Mouse (Mus musculus): ENCODE results near the gene Nucks1.
"Not testable (repeated sequence)": the region's sequence is repeated elsewhere in the genome, so short reads cannot be mapped to it uniquely, and the experiment has no call there.

Gene Nucks1

GRCm38 (mm10) chr1:131910001-131910648, at the start of gene Nucks1:
Gene Nucks1 (plus strand): TSS chr1:131910534.
- DNase-seq = peak; percentile 100

- no peak for DNase-seq
Observed at GRCm38 (mm10) chr1:131861811-131862210, 48.5 kb upstream of the Nucks1 start.

GRCm38 (mm10) chr1:131865596-131865995, 44.7 kb upstream of the Nucks1 start:
- no peak for DNase-seq

GRCm38 (mm10) chr1:131866304-131866999, 43.9 kb upstream of the Nucks1 start:
- DNase-seq = no peak

- peak; percentile 88 for DNase-seq
Observed at GRCm38 (mm10) chr1:131867093-131867945, 43.0 kb upstream of the Nucks1 start, which contains the start of gene Rab29. Gene Rab29 (plus strand): TSS chr1:131867224.

GRCm38 (mm10) chr1:131867946-131868290, 42.4 kb upstream of the Nucks1 start:
- no peak for DNase-seq

- no peak for DNase-seq
Observed at GRCm38 (mm10) chr1:131869561-131869960, 40.8 kb upstream of the Nucks1 start.

- no peak for DNase-seq
Observed at GRCm38 (mm10) chr1:131872856-131873255, 37.5 kb upstream of the Nucks1 start.

GRCm38 (mm10) chr1:131879816-131880215, 30.5 kb upstream of the Nucks1 start:
- DNase-seq = no peak

- peak; percentile 21 to 38 for DNase-seq
Observed at GRCm38 (mm10) chr1:131882787-131883186, 27.5 kb upstream of the Nucks1 start.

GRCm38 (mm10) chr1:131886173-131886572, 24.2 kb upstream of the Nucks1 start:
- no peak for DNase-seq

GRCm38 (mm10) chr1:131886641-131887040, 23.7 kb upstream of the Nucks1 start:
- no peak for DNase-seq

- no peak for DNase-seq
Observed at GRCm38 (mm10) chr1:131890043-131890658, 20.2 kb upstream of the Nucks1 start.

GRCm38 (mm10) chr1:131891436-131891835, 18.9 kb upstream of the Nucks1 start:
- no peak for DNase-seq

- no peak for DNase-seq
Observed at GRCm38 (mm10) chr1:131902679-131903078, 7.7 kb upstream of the Nucks1 start.

- DNase-seq = no peak
Observed at GRCm38 (mm10) chr1:131903251-131903650, 7.1 kb upstream of the Nucks1 start.

- DNase-seq = no peak
Observed at GRCm38 (mm10) chr1:131905497-131905896, 4.8 kb upstream of the Nucks1 start.

- no peak for DNase-seq
Observed at GRCm38 (mm10) chr1:131908456-131908855, 1.9 kb upstream of the Nucks1 start.

GRCm38 (mm10) chr1:131909236-131909635, 1.1 kb upstream of the Nucks1 start:
- not testable (repeated sequence) for DNase-seq

GRCm38 (mm10) chr1:131910674-131911558, 582 bp downstream of the Nucks1 start:
- DNase-seq = peak; percentile 92 to 93

GRCm38 (mm10) chr1:131917634-131918033, 7.3 kb downstream of the Nucks1 start:
- DNase-seq = no peak

GRCm38 (mm10) chr1:131919052-131919451, 8.7 kb downstream of the Nucks1 start:
- no peak for DNase-seq
